ENCODE assay signal across 19 mouse cellular contexts in the genomic region with DNA sequence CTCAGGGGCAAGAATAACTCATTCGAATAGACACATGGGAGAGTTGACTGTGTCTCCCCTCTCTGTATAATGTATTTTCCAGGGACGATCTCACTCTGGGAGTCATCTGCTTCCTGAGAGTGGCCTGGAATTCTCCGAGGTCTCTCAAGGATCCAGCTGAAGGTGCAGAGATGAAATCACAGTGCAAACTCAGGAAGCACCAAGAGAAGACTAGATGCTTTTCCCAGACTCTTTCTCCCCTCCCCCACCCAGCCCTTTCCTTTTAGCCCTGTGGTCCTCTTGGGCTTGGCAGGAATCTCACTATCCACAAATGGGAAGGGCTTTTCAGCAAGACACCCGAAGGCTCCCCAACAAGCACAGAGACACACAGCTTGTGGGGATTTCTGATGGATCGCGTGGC.
DNase-seq lines count a peak whose midpoint lies in the region; ATAC-seq lines count a peak whose summit lies in the region.
"Had no signal": no experiment of that assay in that cellular context is flagged by ENCODE, and none has a peak within 500 bp of the region (broad histone marks: within the 10 kb centered on the region; RNA-seq: fewer than 3 reads in every experiment).

No protein-coding gene starts in this region.

- H3K4me3 ChIP-seq in heart, embryonic 11.5 days (ENCODE audit: low read depth, low read length): no peak overlapping the region
- no peak overlapping the region for H3K4me3 ChIP-seq in embryonic facial prominence, embryonic 15.5 days (replicated peaks)
- H3K4me3 ChIP-seq: erythroblast, embryonic 14.5 days; forebrain, embryonic 13.5 days; hindbrain, embryonic 12.5 days; midbrain, embryonic 13.5 days; neural tube, embryonic 13.5 days had no signal

- no peak for ATAC-seq in heart, embryonic 11.5 days (replicated peaks; ENCODE audit: insufficient number of reproducible peaks, low FRiP score, low TSS enrichment)
- no peak for ATAC-seq in embryonic facial prominence, embryonic 15.5 days (ENCODE audit: insufficient number of reproducible peaks, low FRiP score, low TSS enrichment, low read depth)
- no peak for ATAC-seq in inflammation-experienced regulatory T-cells, adult 6 months
- ATAC-seq: forebrain, embryonic 13.5 days; midbrain, embryonic 13.5 days had no signal

- no peaks in the 10 kb centered on the region for H3K9me3 ChIP-seq in heart, embryonic 11.5 days (replicated peaks; ENCODE audit: control insufficient read depth, low read length)
- H3K9me3 ChIP-seq in embryonic facial prominence, embryonic 15.5 days (replicated peaks): no peaks in the 10 kb centered on the region
- H3K9me3 ChIP-seq: forebrain, embryonic 13.5 days; midbrain, embryonic 13.5 days; neural tube, embryonic 13.5 days had no signal

- H3K9ac ChIP-seq in heart, embryonic 11.5 days (ENCODE audit: low read depth, low read length): no peak overlapping the region
- no peak overlapping the region for H3K9ac ChIP-seq in embryonic facial prominence, embryonic 15.5 days
- H3K9ac ChIP-seq: forebrain, embryonic 13.5 days; hindbrain, embryonic 12.5 days; midbrain, embryonic 13.5 days; neural tube, embryonic 13.5 days had no signal

- peak; percentile 36 to 69 for DNase-seq in heart, adult 18-20 months
- DNase-seq in NIH3T3 (ENCODE audit: low read depth): peak; percentile 27
- DNase-seq in heart, postnatal 4 days: peak; percentile 28
- no peak for DNase-seq in spleen, postnatal 4 days (ENCODE audit: low spot score in 2 of 2)
- DNase-seq: B cell, adult 2 months; cerebellum, adult 2 months; cerebellum, postnatal 36 days; kidney, adult 8-10 months; liver; lung, postnatal 10 days; thymus, postnatal 36 days had no signal

- H3K4me1 ChIP-seq in heart, embryonic 11.5 days (ENCODE audit: control insufficient read depth, insufficient read depth, low read length): peaks cover 14% of the 10 kb centered on the region
- peaks cover 8% of the 10 kb centered on the region; the same call in 1 of the 2 replicates for H3K4me1 ChIP-seq in embryonic facial prominence, embryonic 15.5 days
- H3K4me1 ChIP-seq: forebrain, embryonic 13.5 days; hindbrain, embryonic 12.5 days; midbrain, embryonic 13.5 days; neural tube, embryonic 13.5 days had no signal

- WGBS in heart, embryonic 11.5 days (ENCODE audit: insufficient replicate concordance): 56% methylated on average over 6 of the region's 6 CpGs
- WGBS in embryonic facial prominence, embryonic 15.5 days: 61% methylated on average over 6 of the region's 6 CpGs

- H3K36me3 ChIP-seq in heart, embryonic 11.5 days (ENCODE audit: control insufficient read depth, insufficient read depth, low read length): no peaks in the 10 kb centered on the region
- H3K36me3 ChIP-seq in embryonic facial prominence, embryonic 15.5 days: no peaks in the 10 kb centered on the region
- H3K36me3 ChIP-seq: hindbrain, embryonic 12.5 days; midbrain, embryonic 13.5 days; neural tube, embryonic 13.5 days had no signal

- no peaks in the 10 kb centered on the region for H3K27me3 ChIP-seq in heart, embryonic 11.5 days (ENCODE audit: control insufficient read depth, insufficient read depth, low read length)
- no peaks in the 10 kb centered on the region for H3K27me3 ChIP-seq in embryonic facial prominence, embryonic 15.5 days
- H3K27me3 ChIP-seq: forebrain, embryonic 13.5 days; hindbrain, embryonic 12.5 days; midbrain, embryonic 13.5 days; neural tube, embryonic 13.5 days had no signal

- H3K27ac ChIP-seq in heart, embryonic 11.5 days (ENCODE audit: low read depth, low read length): no peak overlapping the region
- peak overlapping the region; percentile 56; the same call in 1 of the 2 replicates for H3K27ac ChIP-seq in embryonic facial prominence, embryonic 15.5 days (replicated peaks)
- H3K27ac ChIP-seq: forebrain, embryonic 13.5 days; hindbrain, embryonic 12.5 days; midbrain, embryonic 13.5 days; neural tube, embryonic 13.5 days had no signal

- no peak overlapping the region for H3K4me2 ChIP-seq in heart, embryonic 11.5 days
- no peak overlapping the region for H3K4me2 ChIP-seq in embryonic facial prominence, embryonic 15.5 days (replicated peaks)
- H3K4me2 ChIP-seq: forebrain, embryonic 13.5 days; hindbrain, embryonic 12.5 days; midbrain, embryonic 13.5 days; neural tube, embryonic 13.5 days had no signal

Comparison
In these comparisons a context has a peak if more than half of its experiments do, and no peak if none do; other contexts are left out.
1. DNase-seq: peak in heart, adult 18-20 months (2 of 2), NIH3T3 (single experiment) and heart, postnatal 4 days (single experiment); none in spleen, postnatal 4 days (0 of 2).